Mouse (Mus musculus) cerebellum, postnatal 4 days (tissue): ENCODE results near the gene Mgmt.

Source experiments
- DNase-seq, 2 experiments: peaks; one replicate each; pipeline ENCODE4 v3.0.0; 2022; ENCODE audit warnings: low spot score in 2 of 2, mixed read lengths in 1 of 2

Gene Mgmt

GRCm38 (mm10) chr7:137001215-137001614, 106.8 kb downstream of the Mgmt start:
- DNase-seq, result no peak

GRCm38 (mm10) chr7:137001783-137002182, 107.4 kb downstream of the Mgmt start:
- DNase-seq, result peak in 1 of 2 experiments; percentile 6

- DNase-seq, result no peak
Measured at GRCm38 (mm10) chr7:137002431-137002830, 108.0 kb downstream of the Mgmt start.

- DNase-seq, result no peak
Measured at GRCm38 (mm10) chr7:137005293-137005692, 110.9 kb downstream of the Mgmt start.

GRCm38 (mm10) chr7:137008321-137008720, 113.9 kb downstream of the Mgmt start:
- DNase-seq, result no peak

- DNase-seq, result peak in 1 of 2 experiments; percentile 12
Measured at GRCm38 (mm10) chr7:137009732-137010275, 115.4 kb downstream of the Mgmt start.

GRCm38 (mm10) chr7:137010451-137010850, 116.0 kb downstream of the Mgmt start:
- DNase-seq, result no peak

- no peak for DNase-seq
Measured at GRCm38 (mm10) chr7:137012687-137013086, 118.3 kb downstream of the Mgmt start.

GRCm38 (mm10) chr7:137013433-137013832, 119.0 kb downstream of the Mgmt start:
- no peak for DNase-seq

- DNase-seq, result no peak
Measured at GRCm38 (mm10) chr7:137018614-137019013, 124.2 kb downstream of the Mgmt start.

GRCm38 (mm10) chr7:137020195-137020594, 125.8 kb downstream of the Mgmt start:
- DNase-seq, result no peak

- no peak for DNase-seq
Measured at GRCm38 (mm10) chr7:137030789-137031188, 136.4 kb downstream of the Mgmt start.

- DNase-seq, result no peak
Measured at GRCm38 (mm10) chr7:137033177-137033576, 138.8 kb downstream of the Mgmt start.

GRCm38 (mm10) chr7:137034986-137035385, 140.6 kb downstream of the Mgmt start:
- no peak for DNase-seq

- DNase-seq, result no peak
Measured at GRCm38 (mm10) chr7:137035916-137036315, 141.5 kb downstream of the Mgmt start.

- DNase-seq, result no peak
Measured at GRCm38 (mm10) chr7:137037471-137037870, 143.1 kb downstream of the Mgmt start.

GRCm38 (mm10) chr7:137037872-137038271, 143.5 kb downstream of the Mgmt start:
- DNase-seq, result no peak

GRCm38 (mm10) chr7:137038311-137038945, 144.0 kb downstream of the Mgmt start:
- DNase-seq, result no peak

GRCm38 (mm10) chr7:137038946-137039320, 144.5 kb downstream of the Mgmt start:
- peak in 1 of 2 experiments; percentile 15 for DNase-seq

- no peak for DNase-seq
Measured at GRCm38 (mm10) chr7:137040646-137041045, 146.2 kb downstream of the Mgmt start.

GRCm38 (mm10) chr7:137046891-137047290, 152.5 kb downstream of the Mgmt start:
- no peak for DNase-seq

- DNase-seq, result no peak
Measured at GRCm38 (mm10) chr7:137048086-137048922, 153.9 kb downstream of the Mgmt start.

- no peak for DNase-seq
Measured at GRCm38 (mm10) chr7:137054343-137054742, 159.9 kb downstream of the Mgmt start.
